Mouse (Mus musculus) cerebellum, adult 11 months (tissue): Measurements from ENCODE around the gene Arhgef33.
"Not testable (repeated sequence)": the region's sequence is repeated elsewhere in the genome, so short reads cannot be mapped to it uniquely, and the experiment has no call there.

Experiments used
- DNase-seq: peaks from one replicate; pipeline ENCODE4 v3.0.0; 2022

The Arhgef33 gene

GRCm38 (mm10) chr17:80307251-80307650 lies at the start of gene Arhgef33:
Gene Arhgef33, plus strand, starts transcription at chr17:80307407.
- no peak for DNase-seq

DNA sequence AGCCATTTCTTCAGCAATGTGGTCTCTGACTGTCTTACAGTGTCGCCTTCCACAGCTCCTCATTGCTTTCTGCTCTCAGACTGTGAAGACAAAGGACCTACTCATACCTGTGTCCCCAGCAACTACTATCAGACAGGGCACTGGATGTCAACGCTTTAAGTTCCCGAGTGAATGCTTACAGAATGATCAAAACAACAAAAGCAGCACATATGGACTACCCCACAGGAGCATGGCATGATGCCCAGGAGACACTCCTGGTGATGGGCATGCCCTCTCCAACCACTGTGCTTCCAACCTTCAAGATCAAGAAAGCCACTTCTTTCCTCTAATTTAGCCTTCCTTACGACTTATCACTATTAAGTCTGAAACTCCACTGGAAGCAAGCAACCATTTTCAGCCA lies 40.1 kb upstream of the Arhgef33 start:
- DNase-seq: peak; percentile 46

DNA sequence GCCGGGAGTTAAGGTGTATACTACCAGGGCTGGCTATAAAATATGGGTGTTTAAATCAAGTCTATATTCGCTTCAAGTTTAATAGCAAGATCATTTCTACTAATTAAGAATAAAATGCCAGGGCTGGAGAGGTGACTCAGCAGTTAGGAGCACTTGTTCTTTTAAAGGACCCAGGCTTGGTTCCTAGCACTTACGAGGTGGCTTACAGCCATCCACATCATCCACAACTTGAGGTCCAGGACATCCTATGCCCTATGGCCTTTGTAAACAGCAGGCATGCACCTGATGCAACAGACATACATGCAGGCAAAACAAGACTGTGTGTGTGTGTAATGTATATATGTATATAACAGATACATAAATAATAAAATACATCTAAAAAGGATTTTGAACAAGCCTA lies 39.1 kb upstream of the Arhgef33 start:
- no peak for DNase-seq

DNA sequence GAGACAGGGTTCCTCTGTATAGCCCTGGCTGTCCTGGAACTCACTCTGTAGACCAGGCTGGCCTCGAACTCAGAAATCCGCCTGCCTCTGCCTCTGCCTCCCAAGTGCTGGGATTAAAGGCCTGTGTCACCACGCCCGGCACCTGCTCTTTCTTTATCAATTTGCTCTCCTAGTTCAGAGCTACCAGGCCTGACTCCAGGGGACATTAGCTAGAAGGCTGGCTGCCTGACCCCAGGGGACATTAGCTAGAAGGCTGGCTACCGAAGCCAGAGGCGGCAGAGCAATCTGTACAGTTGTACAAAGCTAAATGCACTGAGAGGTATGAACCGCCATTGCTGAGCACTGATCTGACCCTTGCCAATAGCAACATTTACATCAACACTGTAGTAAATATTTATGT lies 36.6 kb upstream of the Arhgef33 start:
- DNase-seq: not testable (repeated sequence)

GRCm38 (mm10) chr17:80278255-80278654 lies 29.0 kb upstream of the Arhgef33 start:
- DNase-seq: no peak

DNA sequence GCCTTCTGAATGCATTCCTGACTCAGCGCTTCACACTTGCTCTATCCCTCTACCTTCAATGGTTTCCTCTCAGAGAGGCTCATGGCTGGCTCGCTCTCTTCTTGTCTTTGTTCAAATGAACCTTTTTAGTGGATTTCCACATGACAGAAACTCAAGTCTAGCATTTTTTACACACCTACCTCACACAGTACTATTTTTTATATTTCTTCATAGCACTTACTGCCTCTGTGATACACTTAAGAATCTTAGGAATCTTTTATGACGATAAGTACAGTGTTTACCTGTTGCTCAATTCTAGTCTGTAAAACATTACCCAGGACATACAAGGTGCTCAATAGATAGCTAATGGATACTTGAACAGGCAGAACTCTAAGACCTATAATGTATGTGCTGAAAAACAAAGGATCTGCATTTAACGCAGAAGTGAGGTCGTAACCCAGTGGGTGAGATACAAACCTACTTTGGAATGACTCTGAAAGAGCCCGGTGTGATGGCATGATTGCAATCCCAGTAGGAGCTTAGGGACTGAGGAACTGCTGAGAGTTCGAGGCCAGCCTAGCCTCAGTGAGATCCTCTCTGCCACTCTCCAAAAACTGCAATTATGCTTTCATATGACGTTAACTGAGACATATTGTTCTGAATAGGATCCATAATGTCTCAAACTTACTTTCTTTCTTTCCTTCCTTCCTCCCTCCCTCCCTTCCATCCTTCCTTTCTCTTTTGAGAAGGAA lies 27.7 kb upstream of the Arhgef33 start:
- no peak for DNase-seq

- no peak for DNase-seq
These were observed 22.8 kb upstream of the Arhgef33 start for GRCm38 (mm10) chr17:80284446-80284845.

- DNase-seq: no peak
These were observed 19.2 kb upstream of the Arhgef33 start for GRCm38 (mm10) chr17:80288012-80288411.

DNA sequence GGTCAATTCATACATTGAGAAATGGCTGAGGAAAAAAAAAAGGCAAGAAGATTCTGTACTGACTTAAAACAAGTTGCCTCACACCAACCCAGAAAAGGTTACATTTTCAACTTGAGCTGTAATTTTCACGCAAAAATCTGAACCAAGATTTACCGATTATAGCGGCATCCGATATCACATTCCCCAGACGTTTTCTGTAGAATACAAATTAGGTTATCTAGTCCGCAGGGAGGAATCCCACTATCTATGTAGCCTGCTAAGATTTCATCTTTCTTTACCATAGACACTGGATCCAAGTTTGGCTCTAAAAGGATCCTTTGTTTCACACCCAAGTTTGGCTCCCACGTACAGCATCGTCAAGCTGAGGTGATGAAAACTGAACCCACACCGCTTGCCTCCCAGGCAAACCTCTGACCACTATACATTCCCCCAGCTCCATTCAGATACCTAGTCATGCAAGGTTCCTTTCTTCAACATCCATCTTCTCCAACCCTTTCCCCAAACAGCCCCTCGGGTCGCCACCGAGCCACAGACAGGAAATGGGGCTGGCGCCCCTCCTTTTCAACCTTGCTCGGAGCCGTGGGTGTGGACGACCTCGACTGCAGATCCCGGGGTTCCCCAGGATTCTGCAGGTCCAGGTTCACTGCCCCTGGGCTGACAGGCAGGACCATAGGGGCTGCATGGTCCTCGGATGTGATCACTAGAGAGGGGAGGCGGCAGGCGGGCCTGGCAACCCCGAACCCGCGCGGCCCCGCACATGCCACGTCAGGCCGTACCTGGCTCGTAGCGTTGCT lies 17.7 kb upstream of the Arhgef33 start:
- DNase-seq: no peak

- peak; percentile 97 for DNase-seq
These were observed 17.0 kb upstream of the Arhgef33 start, which contains the start of the genes Morn2 and Dhx57 for GRCm38 (mm10) chr17:80290074-80290657. Gene Morn2, plus strand, starts transcription at chr17:80290203. Gene Dhx57, minus strand, starts transcription at chr17:80290476.

DNA sequence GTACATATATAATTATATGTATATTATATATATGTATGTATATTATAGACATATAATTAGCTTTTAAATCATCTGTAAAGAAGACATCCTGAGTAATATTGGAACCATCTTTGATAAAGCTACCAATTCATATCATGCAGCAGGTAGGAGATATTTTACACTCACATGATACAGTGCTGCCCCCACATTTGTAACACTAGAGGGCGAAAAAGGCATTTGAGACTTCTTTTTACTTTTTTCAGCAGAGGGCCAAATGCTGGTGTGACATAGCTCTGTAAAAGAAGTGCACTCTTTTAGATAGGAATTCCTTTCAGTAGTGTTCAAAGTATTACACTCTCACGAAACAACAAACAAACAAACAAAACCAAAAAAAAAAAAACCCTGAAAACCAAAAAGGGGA lies 16.1 kb upstream of the Arhgef33 start:
- no peak for DNase-seq

DNA sequence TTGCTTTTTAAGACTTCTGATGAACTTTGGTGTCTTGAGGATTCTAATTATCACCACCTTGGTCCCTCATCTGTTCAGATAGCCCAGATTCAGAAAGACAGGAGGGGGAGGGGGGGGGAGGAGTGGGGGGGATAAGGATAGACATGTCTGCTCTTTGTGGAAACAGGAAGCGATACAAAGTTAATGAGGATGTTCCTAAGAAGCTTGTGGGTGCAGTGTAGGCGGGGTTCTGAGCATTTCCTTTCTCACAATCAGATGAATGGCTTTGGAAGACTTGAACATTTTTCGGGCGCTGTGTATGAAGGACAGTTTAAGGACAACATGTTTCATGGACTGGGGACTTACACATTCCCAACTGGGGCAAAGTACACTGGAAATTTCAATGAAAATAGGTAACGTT lies 11.9 kb upstream of the Arhgef33 start:
- DNase-seq: no peak

- no peak for DNase-seq
These were observed 8.4 kb upstream of the Arhgef33 start for GRCm38 (mm10) chr17:80298844-80299243.

GRCm38 (mm10) chr17:80311761-80312160 lies 4.6 kb downstream of the Arhgef33 start:
- no peak for DNase-seq

DNA sequence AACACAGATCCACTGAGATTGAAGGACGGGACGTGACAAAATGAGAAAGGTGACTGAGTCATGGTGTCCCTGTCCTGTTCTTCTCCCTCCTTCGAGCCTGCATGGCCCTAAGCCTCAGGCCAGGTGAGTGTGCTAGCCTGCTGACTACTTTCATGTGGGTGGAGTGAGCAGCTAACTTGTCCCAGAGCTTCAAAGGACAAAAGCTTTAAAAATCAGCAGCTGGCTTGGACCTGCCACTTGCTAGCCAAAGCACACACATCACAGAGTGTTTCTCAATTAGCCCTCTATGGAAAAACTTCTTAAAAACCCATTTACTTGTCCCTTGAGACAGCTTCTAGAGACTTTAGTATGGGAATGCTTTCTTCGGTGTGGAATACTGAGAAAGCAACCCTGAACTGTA lies 5.2 kb downstream of the Arhgef33 start:
- no peak for DNase-seq

DNA sequence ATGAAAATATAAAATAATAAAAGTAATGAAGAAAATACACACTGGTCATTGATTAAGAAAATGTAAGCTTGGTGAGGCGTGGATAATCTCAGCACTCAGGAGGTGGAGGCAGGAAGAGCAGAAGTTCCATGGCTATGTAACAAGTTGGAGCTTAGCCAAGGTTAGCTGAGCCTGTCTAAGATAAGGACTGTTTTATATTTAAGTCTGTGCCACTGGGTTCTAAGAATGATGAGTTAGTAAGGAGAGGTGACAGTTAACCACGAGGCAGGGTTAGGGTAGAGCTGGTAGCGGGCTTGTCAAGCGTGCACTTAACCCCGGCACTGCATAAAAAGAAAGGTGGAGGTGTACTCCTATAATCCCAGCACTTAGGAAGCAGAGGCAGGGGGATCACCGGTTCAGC lies 15.0 kb downstream of the Arhgef33 start:
- DNase-seq: no peak

- no peak for DNase-seq
These were observed 15.8 kb downstream of the Arhgef33 start for GRCm38 (mm10) chr17:80323015-80323414.

- DNase-seq: no peak
These were observed 16.5 kb downstream of the Arhgef33 start for GRCm38 (mm10) chr17:80323658-80324057.

- DNase-seq: no peak
These were observed 17.3 kb downstream of the Arhgef33 start for GRCm38 (mm10) chr17:80324521-80324920.

GRCm38 (mm10) chr17:80325456-80325855 lies 18.2 kb downstream of the Arhgef33 start:
- DNase-seq: no peak

DNA sequence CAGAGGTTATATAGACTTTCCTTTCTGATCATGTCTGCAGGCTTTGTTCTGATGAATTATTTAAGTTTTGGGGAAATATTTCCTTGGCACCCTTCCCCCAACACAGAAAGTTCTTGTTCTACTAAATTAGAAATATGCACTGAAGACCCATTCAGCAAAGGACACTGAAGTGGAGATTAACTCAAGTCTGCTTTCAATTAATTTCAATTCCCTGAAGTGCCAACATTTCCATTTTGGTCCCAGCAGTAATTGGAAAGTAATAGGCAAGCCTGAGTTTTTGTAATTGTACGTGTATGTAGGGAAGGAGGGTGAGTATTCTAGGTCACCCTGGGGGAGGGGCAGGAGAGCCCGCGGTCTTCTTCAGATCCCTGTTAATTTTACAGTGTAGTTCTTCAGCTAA lies 19.2 kb downstream of the Arhgef33 start:
- DNase-seq: no peak

GRCm38 (mm10) chr17:80332386-80332785 lies 25.2 kb downstream of the Arhgef33 start:
- DNase-seq: no peak

DNA sequence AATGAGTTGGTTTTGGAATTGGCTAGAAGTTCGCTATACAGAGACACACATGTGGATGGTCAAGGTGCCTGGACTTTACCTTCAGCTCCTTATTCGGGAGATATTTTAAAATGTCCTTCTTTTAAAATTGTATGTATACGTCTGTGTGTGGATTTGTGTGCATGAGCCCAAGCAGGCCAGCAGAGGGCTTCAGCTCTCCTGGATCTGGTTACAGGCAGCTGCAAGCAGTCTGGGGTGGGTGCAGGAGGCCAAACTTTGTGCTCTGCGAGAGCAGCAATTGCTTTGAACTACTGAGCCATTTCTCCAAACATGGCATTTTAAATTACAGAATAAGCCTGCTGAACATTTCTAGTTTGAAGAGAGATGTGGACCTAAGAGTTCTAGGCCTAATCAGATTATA lies 38.1 kb downstream of the Arhgef33 start:
- DNase-seq: no peak

DNA sequence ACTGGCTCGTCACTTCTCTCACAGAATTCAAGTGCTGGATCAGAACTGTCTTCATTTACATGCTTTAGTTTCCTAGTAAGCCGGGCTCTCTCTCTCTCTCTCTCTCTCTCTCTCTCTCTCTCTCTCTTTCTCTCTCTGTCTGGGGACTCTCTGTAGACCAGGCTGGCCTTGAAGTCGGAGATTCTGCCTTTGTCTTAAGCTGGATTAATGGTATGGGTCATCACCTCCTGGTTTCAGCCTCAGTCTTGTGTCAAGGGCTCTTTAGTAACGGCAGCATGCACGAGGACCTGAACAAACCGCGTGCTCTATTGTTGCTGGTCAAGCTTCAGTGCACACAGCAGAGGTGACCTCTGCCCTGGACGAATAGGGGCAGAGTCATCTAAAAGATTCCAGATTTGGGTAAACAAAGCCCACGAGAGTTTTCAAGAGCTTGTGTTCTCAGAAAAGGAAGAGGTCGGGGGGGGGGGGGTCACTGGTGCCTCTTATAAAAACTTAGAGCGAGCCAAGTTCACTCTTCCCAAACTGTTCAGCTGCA lies 39.5 kb downstream of the Arhgef33 start:
- no peak for DNase-seq
